Mouse (Mus musculus): ENCODE data around the gene Sh3bp4. TPM values are rescaled to one million over a fixed set of nuclear protein-coding genes. Genes with fewer than 3 reads are reported as not detected.

Gene Sh3bp4
- polyA plus RNA-seq, 1 experiment from 2014 or later = 25.7 TPM

- Histone ChIP-seq H3K9me3 (no peaks in the 10 kb centered on the region), H3K27me3 (no peaks in the 10 kb centered on the region), H3K4me2 (replicated peaks) (no peak overlapping the region), H3K4me3 (no peak overlapping the region), H3K36me3 (no peaks in the 10 kb centered on the region), H3K4me1 (peaks cover 22% of the 10 kb centered on the region), H3K9ac (no peak overlapping the region), H3K27ac (no peak overlapping the region)
- WGBS = 8% methylated on average over 7 of the region's 7 CpGs
- no peak for ATAC-seq (ENCODE audit: insufficient number of reproducible peaks, insufficient read depth, low FRiP score, low TSS enrichment)
Measured at GRCm38 (mm10) chr1:89164685-89165084, 94.5 kb downstream of the Sh3bp4 start.

GRCm38 (mm10) chr1:89166814-89167249 lies 96.6 kb downstream of the Sh3bp4 start:
- H3K4me1 ChIP-seq = peaks cover 22% of the 10 kb centered on the region
- H3K4me3 ChIP-seq = no peak overlapping the region
- H3K27me3 ChIP-seq = no peaks in the 10 kb centered on the region
- no peak for ATAC-seq (ENCODE audit: insufficient number of reproducible peaks, insufficient read depth, low FRiP score, low TSS enrichment)
- H3K9ac ChIP-seq = no peak overlapping the region
- no peak overlapping the region for H3K4me2 ChIP-seq (replicated peaks)
- no peak overlapping the region for H3K27ac ChIP-seq
- 26% methylated on average over 9 of the region's 9 CpGs for WGBS
- no peaks in the 10 kb centered on the region for H3K36me3 ChIP-seq
- H3K9me3 ChIP-seq = no peaks in the 10 kb centered on the region

- H3K4me2 ChIP-seq (replicated peaks) = no peak overlapping the region
- no peak overlapping the region for H3K27ac ChIP-seq
- H3K36me3 ChIP-seq = no peaks in the 10 kb centered on the region
- WGBS = 79% methylated on average over 8 of the region's 8 CpGs
- no peak overlapping the region for H3K4me3 ChIP-seq
- peaks cover 9% of the 10 kb centered on the region; the same call in 1 of the 2 replicates for H3K4me1 ChIP-seq
- H3K9me3 ChIP-seq = no peaks in the 10 kb centered on the region
- no peak for ATAC-seq (ENCODE audit: insufficient number of reproducible peaks, insufficient read depth, low FRiP score, low TSS enrichment)
- H3K27me3 ChIP-seq = no peaks in the 10 kb centered on the region
- H3K9ac ChIP-seq = no peak overlapping the region
Measured at GRCm38 (mm10) chr1:89171275-89171767, 101.1 kb downstream of the Sh3bp4 start.

GRCm38 (mm10) chr1:89174621-89175020 lies 104.4 kb downstream of the Sh3bp4 start:
- Histone ChIP-seq H3K9ac (no peak overlapping the region), H3K4me1 (no peaks in the 10 kb centered on the region), H3K4me2 (replicated peaks) (no peak overlapping the region), H3K27ac (no peak overlapping the region), H3K36me3 (no peaks in the 10 kb centered on the region), H3K27me3 (no peaks in the 10 kb centered on the region), H3K4me3 (no peak overlapping the region), H3K9me3 (no peaks in the 10 kb centered on the region)
- ATAC-seq (ENCODE audit: insufficient number of reproducible peaks, insufficient read depth, low FRiP score, low TSS enrichment) = no peak
- 72% methylated on average over 7 of the region's 7 CpGs for WGBS

GRCm38 (mm10) chr1:89175355-89175754 lies 105.1 kb downstream of the Sh3bp4 start:
- 58% methylated on average over 2 of the region's 2 CpGs for WGBS
- H3K27ac ChIP-seq = no peak overlapping the region
- no peak overlapping the region for H3K9ac ChIP-seq
- ATAC-seq (ENCODE audit: insufficient number of reproducible peaks, insufficient read depth, low FRiP score, low TSS enrichment) = no peak
- H3K9me3 ChIP-seq = no peaks in the 10 kb centered on the region
- H3K4me1 ChIP-seq = no peaks in the 10 kb centered on the region
- H3K4me3 ChIP-seq = no peak overlapping the region
- no peaks in the 10 kb centered on the region for H3K36me3 ChIP-seq
- no peak overlapping the region for H3K4me2 ChIP-seq (replicated peaks)
- H3K27me3 ChIP-seq = no peaks in the 10 kb centered on the region

GRCm38 (mm10) chr1:89183261-89183831 lies 113.1 kb downstream of the Sh3bp4 start:
- Histone ChIP-seq H3K36me3 (no peaks in the 10 kb centered on the region), H3K9me3 (no peaks in the 10 kb centered on the region), H3K27me3 (no peaks in the 10 kb centered on the region), H3K27ac (no peak overlapping the region), H3K9ac (no peak overlapping the region), H3K4me3 (no peak overlapping the region), H3K4me2 (replicated peaks) (no peak overlapping the region), H3K4me1 (peaks cover 13% of the 10 kb centered on the region)
- ATAC-seq (ENCODE audit: insufficient number of reproducible peaks, insufficient read depth, low FRiP score, low TSS enrichment) = 0 out of 2 replicates have a peak, but pooled peaks have one; percentile 41
- 18% methylated on average over 9 of the region's 9 CpGs for WGBS

- Histone ChIP-seq H3K9me3 (no peaks in the 10 kb centered on the region), H3K4me2 (replicated peaks) (no peak overlapping the region), H3K36me3 (no peaks in the 10 kb centered on the region), H3K4me3 (no peak overlapping the region), H3K27ac (no peak overlapping the region), H3K9ac (no peak overlapping the region), H3K4me1 (peaks cover 13% of the 10 kb centered on the region), H3K27me3 (no peaks in the 10 kb centered on the region)
- WGBS = 68% methylated on average over 6 of the region's 6 CpGs
- ATAC-seq (ENCODE audit: insufficient number of reproducible peaks, insufficient read depth, low FRiP score, low TSS enrichment) = no peak
Measured at GRCm38 (mm10) chr1:89184111-89184785, 114.0 kb downstream of the Sh3bp4 start.

GRCm38 (mm10) chr1:89184839-89185238 lies 114.6 kb downstream of the Sh3bp4 start:
- Histone ChIP-seq H3K9me3 (no peaks in the 10 kb centered on the region), H3K4me1 (peaks cover 13% of the 10 kb centered on the region), H3K27ac (no peak overlapping the region), H3K27me3 (no peaks in the 10 kb centered on the region), H3K4me3 (no peak overlapping the region), H3K4me2 (replicated peaks) (no peak overlapping the region), H3K36me3 (no peaks in the 10 kb centered on the region), H3K9ac (no peak overlapping the region)
- no peak for ATAC-seq (ENCODE audit: insufficient number of reproducible peaks, insufficient read depth, low FRiP score, low TSS enrichment)

- WGBS = 79% methylated on average over 7 of the region's 7 CpGs
Measured at GRCm38 (mm10) chr1:89187441-89187840, 117.2 kb downstream of the Sh3bp4 start.

GRCm38 (mm10) chr1:89188091-89188490 lies 117.9 kb downstream of the Sh3bp4 start:
- H3K27ac ChIP-seq = no peak overlapping the region
- H3K36me3 ChIP-seq = no peaks in the 10 kb centered on the region
- no peak overlapping the region for H3K4me3 ChIP-seq
- H3K4me2 ChIP-seq (replicated peaks) = no peak overlapping the region
- WGBS = 41% methylated on average over 4 of the region's 4 CpGs
- peaks cover 21% of the 10 kb centered on the region for H3K4me1 ChIP-seq
- no peaks in the 10 kb centered on the region for H3K9me3 ChIP-seq
- H3K27me3 ChIP-seq = 0 out of 2 replicates have a peak, but pooled peaks cover 3% of the 10 kb centered on the region
- no peak overlapping the region for H3K9ac ChIP-seq
- ATAC-seq (ENCODE audit: insufficient number of reproducible peaks, insufficient read depth, low FRiP score, low TSS enrichment) = no peak

More at GRCm38 (mm10) chr1:89187441-89187840, 117.2 kb downstream of the Sh3bp4 start:
- H3K9ac ChIP-seq = no peak overlapping the region
- no peak for ATAC-seq (ENCODE audit: insufficient number of reproducible peaks, insufficient read depth, low FRiP score, low TSS enrichment)
- H3K36me3 ChIP-seq = no peaks in the 10 kb centered on the region
- H3K27me3 ChIP-seq = 0 out of 2 replicates have a peak, but pooled peaks cover 2% of the 10 kb centered on the region
- H3K4me1 ChIP-seq = peaks cover 22% of the 10 kb centered on the region
- no peak overlapping the region for H3K4me3 ChIP-seq
- H3K9me3 ChIP-seq = no peaks in the 10 kb centered on the region
- no peak overlapping the region for H3K27ac ChIP-seq
- no peak overlapping the region for H3K4me2 ChIP-seq (replicated peaks)

GRCm38 (mm10) chr1:89189204-89189603 lies 119.0 kb downstream of the Sh3bp4 start:
- H3K27me3 ChIP-seq = 0 out of 2 replicates have a peak, but pooled peaks cover 3% of the 10 kb centered on the region
- WGBS = 62% methylated on average over 5 of the region's 5 CpGs
- H3K4me3 ChIP-seq = no peak overlapping the region
- no peaks in the 10 kb centered on the region for H3K36me3 ChIP-seq
- H3K4me2 ChIP-seq (replicated peaks) = no peak overlapping the region
- peaks cover 10% of the 10 kb centered on the region for H3K4me1 ChIP-seq
- no peak for ATAC-seq (ENCODE audit: insufficient number of reproducible peaks, insufficient read depth, low FRiP score, low TSS enrichment)
- no peak overlapping the region for H3K27ac ChIP-seq
- H3K9ac ChIP-seq = no peak overlapping the region
- H3K9me3 ChIP-seq = no peaks in the 10 kb centered on the region

GRCm38 (mm10) chr1:89190621-89191020 lies 120.4 kb downstream of the Sh3bp4 start:
- no peak overlapping the region for H3K4me2 ChIP-seq (replicated peaks)
- no peak overlapping the region for H3K27ac ChIP-seq
- H3K36me3 ChIP-seq = no peaks in the 10 kb centered on the region
- 23% methylated on average over 7 of the region's 7 CpGs for WGBS
- H3K9me3 ChIP-seq = no peaks in the 10 kb centered on the region
- no peak overlapping the region for H3K4me3 ChIP-seq
- ATAC-seq (ENCODE audit: insufficient number of reproducible peaks, insufficient read depth, low FRiP score, low TSS enrichment) = no peak
- peaks cover 9% of the 10 kb centered on the region; the same call in 1 of the 2 replicates for H3K4me1 ChIP-seq
- no peak overlapping the region for H3K9ac ChIP-seq
- H3K27me3 ChIP-seq = 0 out of 2 replicates have a peak, but pooled peaks cover 3% of the 10 kb centered on the region
